Mouse (Mus musculus) frontal cortex, postnatal 25 days (tissue): ENCODE measurements at regions not wholly inside any gene's neighbourhood (a gene's known extent, or its start where the extent isn't known, plus 50 kb on each side); places are given as distances from the start of the nearest gene placed in this dataset.

Experiments
- DNase-seq, 2 experiments: peaks; one replicate each; pipeline ENCODE4 v3.0.0; 2022; ENCODE audit warnings: low spot score in 2 of 2

GRCm38 (mm10) chr3:39062415-39062814, 175.7 kb downstream of the Fat4 start:
- no peak for DNase-seq

- no peak for DNase-seq
These were observed 178.7 kb downstream of the Fat4 start for GRCm38 (mm10) chr3:39065457-39065856.

- DNase-seq = no peak
These were observed 182.3 kb downstream of the Fat4 start for GRCm38 (mm10) chr3:39069011-39069410.

- no peak for DNase-seq
These were observed 196.0 kb downstream of the Fat4 start for GRCm38 (mm10) chr3:39082678-39083270.

- DNase-seq = no peak
These were observed 202.2 kb downstream of the Fat4 start for GRCm38 (mm10) chr3:39088948-39089347.

- DNase-seq = no peak
These were observed 215.6 kb downstream of the Fat4 start for GRCm38 (mm10) chr3:39102324-39102723.

- DNase-seq = no peak
These were observed 223.1 kb downstream of the Fat4 start for GRCm38 (mm10) chr3:39109756-39110392.

- no peak for DNase-seq
These were observed 227.3 kb downstream of the Fat4 start for GRCm38 (mm10) chr3:39114056-39114455.

- DNase-seq = no peak
These were observed 228.1 kb downstream of the Fat4 start for GRCm38 (mm10) chr3:39114826-39115225.

- DNase-seq = no peak
These were observed 228.7 kb downstream of the Fat4 start for GRCm38 (mm10) chr3:39115441-39115840.

- DNase-seq = no peak
These were observed 235.5 kb downstream of the Fat4 start for GRCm38 (mm10) chr3:39122250-39122649.

- no peak for DNase-seq
These were observed 243.8 kb downstream of the Fat4 start for GRCm38 (mm10) chr3:39130532-39130931.

- DNase-seq = no peak
These were observed 278.4 kb downstream of the Fat4 start for GRCm38 (mm10) chr3:39165006-39165667.

- DNase-seq = no peak
These were observed 295.9 kb downstream of the Fat4 start for GRCm38 (mm10) chr3:39182646-39183045.

GRCm38 (mm10) chr3:39195102-39195501, 308.4 kb downstream of the Fat4 start:
- no peak for DNase-seq

- DNase-seq = no peak
These were observed 315.9 kb downstream of the Fat4 start for GRCm38 (mm10) chr3:39202662-39203061.

GRCm38 (mm10) chr3:39208651-39209050, 321.9 kb downstream of the Fat4 start:
- DNase-seq = no peak

- no peak for DNase-seq
These were observed 322.8 kb downstream of the Fat4 start for GRCm38 (mm10) chr3:39209382-39210165.

GRCm38 (mm10) chr3:39211670-39212069, 324.9 kb downstream of the Fat4 start:
- no peak for DNase-seq

GRCm38 (mm10) chr3:39220011-39220706, 333.4 kb downstream of the Fat4 start:
- DNase-seq = no peak

- no peak for DNase-seq
These were observed 333.9 kb downstream of the Fat4 start for GRCm38 (mm10) chr3:39220707-39221034.

- DNase-seq = no peak
These were observed 335.3 kb downstream of the Fat4 start for GRCm38 (mm10) chr3:39222059-39222458.
